Mouse (Mus musculus) lung, postnatal 0 days (tissue): ENCODE measurements around the gene Umps.

ENCODE experiments used
- CTCF ChIP-seq: IDR thresholded peaks from 2 replicates; pipeline ENCODE4 v1.5.1; 2016; ENCODE audit warnings: antibody characterized with exemption, mild to moderate bottlenecking
- EP300 ChIP-seq: IDR thresholded peaks from 2 replicates; pipeline ENCODE4 v1.6.1; 2016; ENCODE audit warnings: antibody characterized with exemption, mild to moderate bottlenecking, control low read depth

DNA sequence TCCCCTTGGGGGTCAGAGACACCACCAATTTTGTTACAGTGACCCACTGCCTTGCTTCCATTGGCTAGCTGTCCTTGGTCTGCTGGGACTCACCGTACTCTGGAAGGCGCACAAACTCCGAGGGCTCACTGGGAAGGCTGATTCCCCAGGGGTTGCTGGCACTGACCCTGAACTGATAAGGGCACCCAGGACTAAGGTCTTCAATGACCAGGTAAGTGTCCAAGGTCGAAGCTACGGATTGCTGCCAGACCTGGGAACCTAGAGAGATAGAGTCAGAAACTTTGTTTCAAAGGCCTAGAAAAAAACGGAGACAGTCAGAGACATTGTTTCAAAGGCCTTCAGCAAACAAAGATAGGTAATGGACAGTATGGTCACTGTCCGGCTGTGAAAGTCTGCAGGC is 20.2 kb upstream of the Umps start:
- TF ChIP-seq CTCF = no peak
- TF ChIP-seq EP300 = no peak
